Mouse (Mus musculus): ENCODE measurements at regions not wholly inside any gene's neighbourhood (a gene's known extent, or its start where the extent isn't known, plus 50 kb on each side); places are given as distances from the start of the nearest gene placed in this dataset.
A peak's percentile ranks its signal among the peaks of the same experiment; 100 is the strongest.

DNA sequence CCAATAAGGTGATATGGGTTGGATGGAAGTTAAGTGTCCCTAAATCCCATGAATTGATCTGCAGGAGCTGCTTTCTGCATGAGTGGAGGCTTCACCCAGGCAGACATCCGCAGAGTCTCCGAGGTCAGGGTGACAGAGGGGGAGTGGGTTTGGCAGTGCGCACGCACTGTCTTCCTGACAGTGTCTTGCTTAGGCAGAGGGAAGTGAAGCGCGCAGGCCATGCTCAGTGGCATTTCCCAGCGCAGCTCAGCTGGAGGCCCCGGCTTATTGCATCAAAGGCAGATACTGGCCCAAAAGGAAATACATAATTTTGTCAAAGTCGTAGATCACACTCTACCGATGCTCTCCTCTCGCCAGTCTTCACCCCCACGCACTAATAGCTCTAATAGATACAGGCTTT is 252.7 kb upstream of the Dnajc24 start:
- peak; percentile 46 for DNase-seq

GRCm38 (mm10) chr2:106234358-106234757 is 231.0 kb upstream of the Dnajc24 start:
- peak; percentile 10 for DNase-seq

GRCm38 (mm10) chr2:106231136-106231535 is 227.8 kb upstream of the Dnajc24 start:
- DNase-seq: no peak

- DNase-seq: no peak
These were observed 226.7 kb upstream of the Dnajc24 start for GRCm38 (mm10) chr2:106230021-106230420.

DNA sequence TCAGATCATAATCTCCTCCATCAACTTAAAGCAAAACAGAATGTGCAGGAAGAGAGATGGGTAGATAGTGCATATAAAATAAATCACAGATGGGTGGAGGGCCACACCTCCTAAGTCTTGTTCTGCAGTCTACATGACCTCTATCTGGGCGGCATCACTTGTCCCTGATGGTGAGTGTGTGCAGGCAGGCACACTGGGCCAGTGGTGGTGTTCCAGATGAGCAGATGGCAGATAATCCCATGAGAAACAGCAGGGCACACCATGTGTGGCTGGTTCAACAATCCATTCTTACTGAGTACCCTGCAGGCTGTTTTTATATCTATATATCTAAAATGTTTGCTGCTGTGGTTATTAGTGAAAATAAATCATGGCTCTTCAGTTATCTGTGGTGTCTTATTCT is 224.9 kb upstream of the Dnajc24 start:
- DNase-seq: no peak

- DNase-seq: no peak
These were observed 212.8 kb upstream of the Dnajc24 start for GRCm38 (mm10) chr2:106216169-106216568.

DNA sequence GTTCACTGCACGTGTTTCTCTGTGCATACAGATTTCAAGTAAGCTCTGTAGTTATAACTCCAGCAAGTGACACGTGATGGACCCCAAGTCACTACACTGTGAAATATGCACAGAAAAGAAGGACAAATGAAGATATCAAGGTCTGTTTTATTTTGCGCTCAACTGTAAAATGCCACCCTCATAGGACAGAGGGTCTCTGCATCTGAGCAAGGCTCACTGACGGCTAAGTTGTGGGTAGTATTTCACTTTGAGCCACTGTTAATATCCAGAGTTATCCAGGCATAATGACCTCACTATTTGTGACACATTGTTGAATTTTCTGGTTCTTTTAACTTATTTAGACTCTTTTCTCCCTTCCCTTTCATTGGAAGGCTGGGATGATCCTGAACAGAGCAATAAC is 210.4 kb upstream of the Dnajc24 start:
- DNase-seq: no peak

GRCm38 (mm10) chr2:106210773-106211172 is 207.4 kb upstream of the Dnajc24 start:
- DNase-seq: no peak

- DNase-seq: no peak
These were observed 205.5 kb upstream of the Dnajc24 start for GRCm38 (mm10) chr2:106208767-106209250.

- DNase-seq: no peak
These were observed 196.8 kb upstream of the Dnajc24 start for GRCm38 (mm10) chr2:106200130-106200529.

DNA sequence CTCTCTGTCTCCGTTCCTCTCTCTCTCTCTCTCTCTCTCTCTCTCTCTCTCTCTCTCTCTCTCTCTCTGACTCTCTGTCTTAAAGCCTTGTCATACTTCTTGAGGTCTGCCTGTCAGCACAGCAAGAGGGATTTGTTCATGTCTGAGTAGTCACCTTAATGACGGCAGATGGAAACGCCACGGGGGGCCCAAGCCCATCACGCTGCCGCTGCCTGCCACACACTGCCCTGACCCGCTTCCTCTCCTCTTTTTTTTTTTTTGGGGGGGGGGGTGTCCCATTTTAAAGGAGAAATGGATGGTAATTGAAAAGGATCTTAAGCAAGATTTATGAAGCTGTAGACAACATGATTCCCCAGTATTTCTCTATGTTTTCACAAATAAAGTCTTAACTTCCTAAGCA is 191.8 kb upstream of the Dnajc24 start:
- DNase-seq: peak; percentile 41

DNA sequence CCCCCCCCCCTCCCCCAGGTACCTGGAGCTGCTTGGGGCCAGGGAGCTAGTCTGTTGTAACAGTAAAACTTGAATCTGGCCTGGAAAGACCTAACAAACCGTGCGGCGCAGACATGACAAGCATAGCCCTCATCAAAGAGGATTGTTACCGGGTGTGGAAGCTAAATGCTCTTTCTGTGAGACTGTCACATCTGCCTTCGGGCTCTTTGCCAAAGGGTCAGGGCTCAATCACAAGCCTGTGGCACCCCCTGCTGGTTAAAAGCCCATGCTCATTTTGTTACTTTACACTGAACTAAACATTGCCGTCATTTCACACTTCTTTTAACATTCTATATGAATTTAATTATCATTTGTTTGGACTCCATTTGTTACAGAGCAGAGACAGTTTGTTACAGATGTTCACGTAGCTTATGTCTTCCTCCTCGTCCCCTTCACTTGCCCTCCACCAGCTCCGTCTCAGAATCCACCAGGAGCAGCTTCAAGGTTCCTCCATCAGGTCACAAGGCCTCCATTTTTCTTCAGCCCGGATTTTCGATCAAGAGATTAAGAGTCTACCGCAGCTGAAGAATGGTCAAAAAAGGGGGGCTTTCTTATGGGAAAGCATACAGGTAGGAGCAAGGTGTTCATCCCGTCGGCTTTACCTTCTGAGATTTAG is 191.1 kb upstream of the Dnajc24 start:
- peak; percentile 92 for DNase-seq

DNA sequence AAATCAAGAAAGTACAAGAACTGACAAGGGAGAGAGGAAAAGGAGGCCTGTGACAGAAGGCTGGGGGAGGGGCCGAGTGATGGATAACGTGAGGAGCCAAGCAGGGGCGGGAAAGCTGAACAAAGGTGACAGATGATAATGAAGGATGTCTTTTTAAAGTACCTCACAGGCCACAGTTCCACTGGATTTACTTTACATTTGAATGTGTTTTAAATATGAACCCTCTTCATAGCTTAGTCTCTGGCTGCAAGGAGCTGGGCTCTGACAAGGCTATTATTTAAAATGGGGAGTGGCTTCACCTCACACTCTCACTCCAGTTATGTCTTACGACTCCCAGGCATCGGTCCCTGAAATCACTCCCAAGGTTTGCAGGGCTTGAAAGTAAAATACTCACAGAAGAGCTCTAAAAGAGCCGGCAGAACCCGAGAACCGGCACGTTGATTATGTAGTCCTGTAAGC is 190.6 kb upstream of the Dnajc24 start:
- peak; percentile 62 for DNase-seq

DNA sequence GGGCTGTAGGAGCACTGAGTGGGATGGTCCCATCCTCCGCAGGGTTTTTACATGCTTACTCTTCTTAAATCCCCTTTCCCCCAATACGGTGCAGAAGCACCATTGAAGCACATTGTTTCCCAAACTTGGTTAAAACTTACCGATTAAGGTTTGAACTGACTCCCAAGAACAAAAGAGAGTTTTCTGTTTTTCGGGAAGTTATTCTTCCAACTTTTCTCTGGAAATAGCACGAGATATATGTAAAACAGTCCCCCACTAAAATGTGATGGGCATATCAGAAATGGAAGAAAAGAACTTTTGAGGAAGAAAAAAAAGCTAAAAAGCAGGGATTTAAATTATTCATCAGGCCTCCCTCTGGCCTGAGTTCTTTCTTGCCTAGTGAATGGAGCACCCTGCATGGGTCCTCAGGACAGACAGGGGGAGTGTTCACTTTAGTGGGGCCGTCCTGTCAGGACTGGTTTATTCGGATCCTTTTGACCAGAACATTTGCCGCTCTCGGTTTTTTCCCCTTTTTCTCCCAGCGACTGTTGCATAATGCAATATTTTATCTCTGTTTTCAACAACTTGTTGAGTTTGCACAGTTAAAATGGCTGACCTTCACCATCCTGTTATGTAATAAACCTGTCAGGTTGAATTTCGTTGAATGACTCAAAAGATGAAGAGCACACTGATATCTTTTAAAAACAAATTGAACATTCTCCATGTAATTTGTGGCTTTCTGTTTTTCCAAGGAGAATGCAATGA is 187.4 kb upstream of the Dnajc24 start:
- peak; percentile 47 for DNase-seq

GRCm38 (mm10) chr2:106183651-106184050 is 180.3 kb upstream of the Dnajc24 start:
- no peak for DNase-seq

DNA sequence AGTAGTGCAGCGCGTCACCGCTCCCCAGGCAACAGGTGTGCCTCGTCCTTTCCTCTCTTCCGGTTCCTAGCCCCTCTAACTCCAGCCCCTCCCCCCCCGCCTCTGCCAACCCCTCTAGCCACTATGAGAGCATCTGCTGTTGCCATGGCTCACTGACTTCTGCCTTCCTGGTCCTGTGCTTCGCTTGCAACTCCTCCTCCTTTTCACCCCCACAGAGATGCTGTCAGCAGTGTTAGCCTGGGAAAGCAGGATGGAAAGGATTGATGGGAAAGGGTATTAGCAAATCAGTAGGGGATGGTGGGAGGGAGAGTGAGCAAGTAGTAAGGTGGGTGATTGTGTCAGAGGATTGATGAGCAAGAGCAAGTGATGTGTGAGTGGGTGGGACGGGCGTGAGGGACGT is 178.7 kb upstream of the Dnajc24 start:
- peak; percentile 59 for DNase-seq

DNA sequence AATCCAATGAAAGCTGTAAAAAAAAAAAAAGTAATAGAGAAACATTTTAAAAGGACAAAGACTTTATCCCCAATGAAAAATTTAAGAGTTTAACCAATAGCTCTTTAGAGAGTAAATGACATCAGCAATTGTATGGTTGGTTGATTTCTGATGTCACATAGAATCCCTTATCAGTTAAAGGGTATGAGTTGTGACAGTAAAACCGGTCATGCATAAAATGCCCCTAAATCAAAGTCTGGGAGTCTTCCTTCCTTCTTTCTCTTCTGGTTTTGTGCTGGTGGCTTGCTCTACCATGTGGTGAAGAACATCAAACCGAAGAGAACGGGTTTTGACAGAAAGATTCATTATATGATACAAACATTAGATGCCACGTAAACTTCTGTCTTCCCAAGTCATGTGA is 159.3 kb upstream of the Dnajc24 start:
- DNase-seq: no peak

DNA sequence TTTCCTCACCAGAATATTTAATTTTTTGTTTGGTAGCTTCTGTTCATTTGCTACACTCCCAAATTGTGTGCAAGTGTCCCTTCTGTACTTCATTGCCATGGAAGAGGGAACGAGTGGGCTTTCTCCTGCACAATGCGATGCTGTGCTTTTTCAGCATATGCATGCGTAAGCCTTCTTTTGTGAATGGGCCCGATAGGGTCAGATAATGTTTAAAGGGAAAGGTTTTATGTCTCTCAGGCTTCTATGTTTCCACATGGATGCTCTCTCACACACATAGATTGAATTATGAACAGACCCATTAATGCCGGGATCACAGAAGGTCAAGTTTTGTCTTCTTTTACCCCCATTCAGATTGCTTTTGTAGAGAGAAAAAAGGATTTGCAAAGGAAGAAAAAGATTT is 158.5 kb upstream of the Dnajc24 start:
- DNase-seq: peak; percentile 14

- DNase-seq: peak; percentile 34
These were observed 146.4 kb upstream of the Dnajc24 start for GRCm38 (mm10) chr2:106149701-106150100.

DNA sequence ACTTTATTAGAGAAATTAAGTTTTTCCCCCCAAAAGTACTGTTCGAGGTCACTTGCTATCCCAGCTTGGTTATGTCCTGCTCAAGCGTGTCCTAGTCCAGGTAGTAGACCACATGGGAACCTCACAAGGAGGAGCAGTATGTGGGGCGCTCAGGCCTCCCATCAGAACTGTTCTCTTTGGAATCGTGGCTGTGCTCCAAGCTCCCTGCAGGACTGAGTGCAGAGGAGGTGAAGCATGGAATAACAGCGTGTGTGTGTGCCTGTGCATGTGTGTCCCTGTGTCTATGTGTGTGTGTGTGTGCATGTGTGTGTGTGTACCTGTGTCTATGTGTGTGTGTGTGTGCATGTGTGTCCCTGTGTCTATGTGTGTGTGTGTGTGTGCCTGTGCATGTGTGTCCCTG is 137.6 kb upstream of the Dnajc24 start:
- DNase-seq: no peak

- DNase-seq: no peak
These were observed 97.7 kb upstream of the Dnajc24 start for GRCm38 (mm10) chr2:106101002-106101401.

GRCm38 (mm10) chr2:106086121-106086520 is 82.8 kb upstream of the Dnajc24 start:
- DNase-seq: no peak

DNA sequence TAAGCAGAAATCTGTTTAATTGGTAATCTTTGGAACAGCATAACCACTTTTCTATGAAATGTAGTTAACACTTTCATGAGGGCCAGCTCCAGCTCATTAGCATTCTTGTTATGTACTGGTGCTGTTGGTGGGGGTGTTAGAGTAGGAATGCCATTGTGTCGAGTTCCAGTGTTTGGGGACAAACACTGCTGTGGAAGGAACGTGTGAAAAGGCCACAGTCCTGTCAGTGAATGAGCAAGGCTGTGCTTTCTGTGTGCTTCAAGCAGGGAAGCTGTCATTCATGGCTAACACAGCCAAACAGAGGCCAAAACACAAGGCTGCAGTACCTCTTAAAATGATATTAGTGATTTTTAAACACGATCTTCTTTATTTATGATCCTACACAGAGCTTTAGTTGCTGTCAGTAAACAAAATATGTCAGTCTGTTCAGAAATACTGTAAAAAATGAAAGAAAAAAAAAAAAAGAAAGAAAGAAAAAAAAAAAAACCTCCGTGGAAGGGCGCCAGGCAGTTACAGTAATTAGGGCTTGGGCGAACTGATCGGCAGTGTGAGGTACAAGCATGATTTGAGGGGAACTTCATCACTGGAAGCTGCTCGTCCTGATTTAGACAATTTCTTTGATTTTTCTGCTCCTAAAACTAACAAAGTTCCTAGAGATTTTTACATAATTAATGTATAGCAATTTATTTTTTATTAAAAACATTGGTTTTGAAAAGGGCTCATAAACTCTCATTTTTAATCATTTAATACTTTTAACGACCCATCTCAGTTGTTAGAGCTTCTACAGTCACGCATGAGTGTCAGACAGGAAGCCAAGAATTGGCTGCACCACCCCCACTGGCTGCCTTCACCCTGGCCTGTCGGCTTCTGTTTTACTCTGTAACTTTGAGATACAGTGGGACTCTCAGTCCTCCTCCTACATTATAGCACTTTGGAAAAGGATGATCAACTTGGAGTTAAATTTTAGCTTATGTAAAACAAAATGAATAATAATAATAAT is 80.8 kb upstream of the Dnajc24 start:
- peak; percentile 66 for DNase-seq

Measured in embryo, embryonic 11 days (tissue).